Mouse (Mus musculus): ENCODE measurements at regions not wholly inside any gene's neighbourhood (a gene's known extent, or its start where the extent isn't known, plus 50 kb on each side); places are given as distances from the start of the nearest gene placed in this dataset.
"Not testable (repeated sequence)": the region's sequence is repeated elsewhere in the genome, so short reads cannot be mapped to it uniquely, and the experiment has no call there.

GRCm38 (mm10) chr2:78279382-78280056 is 333.3 kb upstream of the Cwc22 start:
- DNase-seq (ENCODE audit: low read depth, low spot score), result no peak

DNA sequence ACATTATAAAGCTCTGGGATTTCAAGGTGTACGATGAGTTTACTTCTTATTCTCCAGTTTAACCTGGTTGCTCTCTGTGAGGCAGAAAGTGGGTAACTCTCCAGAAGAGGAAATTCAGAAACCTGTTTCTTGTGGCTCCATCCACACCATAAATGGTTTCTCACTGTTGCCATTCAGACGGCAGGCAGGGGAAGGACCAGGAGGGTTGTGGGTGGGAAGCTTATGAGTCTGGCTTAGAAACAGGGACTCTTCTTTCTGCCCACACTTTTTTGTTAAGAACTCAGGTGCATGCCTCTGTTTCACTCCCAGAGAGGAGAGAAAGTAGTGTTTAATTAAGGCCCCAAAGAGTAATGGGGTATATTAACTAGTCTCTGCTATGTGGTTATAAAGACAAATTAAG is 332.5 kb upstream of the Cwc22 start:
- no peak for DNase-seq (ENCODE audit: low read depth, low spot score)

DNA sequence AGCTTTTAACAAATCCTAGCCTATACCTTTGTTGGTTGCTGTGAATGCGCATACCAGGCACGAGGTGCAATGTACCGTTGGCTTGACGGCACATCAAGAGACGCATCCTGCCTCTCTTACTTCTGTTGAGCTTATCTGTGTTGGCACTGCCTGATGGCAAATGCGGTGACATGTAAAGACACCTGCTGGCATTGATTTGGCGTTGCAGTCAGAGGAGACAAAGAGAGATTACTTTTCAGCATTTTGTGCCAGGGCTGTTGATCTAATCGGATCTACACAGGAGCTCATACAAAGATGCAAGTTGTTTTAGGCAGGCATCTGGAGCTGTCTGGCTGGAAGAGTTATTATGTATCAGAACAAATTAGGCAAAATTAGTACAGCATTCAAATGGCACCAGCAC is 331.5 kb upstream of the Cwc22 start:
- DNase-seq (ENCODE audit: low read depth, low spot score), result no peak

DNA sequence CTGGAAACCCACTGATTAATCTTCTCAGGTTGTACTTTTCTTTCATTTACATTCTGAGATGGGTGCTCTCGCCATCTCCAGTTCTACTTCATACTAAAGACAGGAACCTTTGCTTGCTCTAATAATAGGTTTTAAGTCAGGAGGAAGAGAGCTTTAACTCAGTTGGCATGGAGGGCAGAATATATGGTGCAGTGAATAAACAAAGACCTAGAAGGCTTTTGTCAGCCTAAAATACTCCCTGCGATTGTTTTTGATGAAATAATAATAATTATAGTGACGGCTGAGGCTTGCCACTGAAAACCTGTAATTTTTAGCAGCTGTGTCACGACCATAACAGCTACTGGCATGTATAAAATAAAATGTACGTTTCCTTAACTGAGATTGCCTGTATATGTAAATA is 327.9 kb upstream of the Cwc22 start:
- DNase-seq (ENCODE audit: low read depth, low spot score), result no peak

- no peak for DNase-seq (ENCODE audit: low read depth, low spot score)
Observed at GRCm38 (mm10) chr2:78268705-78269104, 322.5 kb upstream of the Cwc22 start.

DNA sequence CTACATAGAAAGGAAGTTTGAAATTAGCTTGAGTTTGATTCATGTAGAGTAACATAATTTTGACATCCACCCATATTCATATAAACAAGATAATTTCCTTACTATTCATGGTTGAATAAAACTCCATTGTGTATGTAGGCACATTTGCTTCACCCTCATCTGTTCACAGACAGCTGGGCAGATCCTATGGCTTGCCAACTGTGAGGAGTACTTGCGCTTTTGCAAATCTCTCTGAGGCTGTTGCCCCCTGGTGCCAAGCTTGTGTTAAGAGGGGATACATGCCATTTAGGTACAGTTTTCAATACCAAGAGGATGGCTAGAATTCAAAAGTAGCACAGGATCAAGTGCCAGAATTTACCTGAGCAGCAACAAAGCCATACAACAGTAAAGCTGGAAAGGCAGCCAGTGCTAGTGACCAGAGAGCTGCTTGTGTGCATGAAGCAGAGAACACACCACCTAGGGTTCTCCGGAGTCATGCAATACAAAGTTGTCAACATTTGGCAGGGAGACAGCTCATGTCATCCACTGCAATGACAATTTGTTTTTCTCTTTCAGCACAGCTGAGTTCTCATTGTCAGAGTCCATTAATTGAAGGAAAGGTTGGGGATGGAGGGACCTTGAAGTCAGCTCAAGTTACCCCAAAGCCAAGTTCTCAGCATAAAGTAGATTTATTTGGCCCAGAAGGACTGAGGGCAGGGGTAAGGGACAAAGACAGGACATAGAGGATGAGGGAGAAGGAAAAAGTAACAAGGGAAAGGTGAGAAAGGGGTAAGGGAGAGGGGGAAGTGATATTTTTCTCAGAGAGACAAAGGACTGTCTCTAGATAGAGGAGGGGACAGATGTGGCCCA is 321.6 kb upstream of the Cwc22 start:
- DNase-seq (ENCODE audit: low read depth, low spot score), result no peak

DNA sequence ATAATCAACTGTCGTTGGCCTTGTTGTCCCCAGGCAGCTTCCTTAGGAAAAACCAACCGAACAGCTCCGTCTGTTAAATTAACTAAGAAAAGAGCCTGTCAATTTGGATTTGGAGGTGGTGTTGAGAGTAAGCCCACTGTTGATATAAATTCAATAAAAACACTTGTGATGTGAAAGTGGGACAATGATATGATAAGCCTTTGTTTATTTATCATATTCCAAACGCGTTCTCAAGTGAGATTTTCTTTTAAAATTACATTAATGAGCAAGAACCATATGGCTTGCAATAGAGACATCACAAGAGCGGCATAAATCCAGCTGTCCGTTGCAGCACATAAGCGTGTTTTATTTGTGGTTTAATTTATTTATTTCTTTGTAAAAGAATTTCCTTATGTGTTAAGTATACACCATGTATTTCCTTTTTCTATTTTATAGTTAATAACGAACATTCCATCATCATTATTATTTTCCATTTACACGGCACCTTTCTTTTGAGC is 307.5 kb upstream of the Cwc22 start:
- no peak for DNase-seq (ENCODE audit: low read depth, low spot score)

DNA sequence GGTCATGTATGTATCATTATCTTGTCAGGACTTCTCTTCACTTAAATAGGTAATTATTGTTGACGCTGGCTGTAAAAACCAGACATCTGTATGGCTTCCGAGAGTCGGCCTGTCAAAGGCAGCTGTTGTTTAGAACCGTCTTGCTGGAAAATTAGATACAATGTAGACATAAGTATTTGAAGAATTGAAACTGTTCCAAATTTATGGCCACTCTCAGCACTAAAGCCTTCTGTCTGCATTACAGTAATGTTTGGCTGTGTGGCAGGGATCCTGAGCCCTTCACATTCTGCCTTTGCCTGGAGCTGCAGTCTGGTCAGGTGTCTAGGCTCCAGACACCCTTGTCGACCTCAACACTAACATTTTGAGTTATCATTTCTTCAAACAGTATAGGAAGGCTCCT is 300.2 kb upstream of the Cwc22 start:
- no peak for DNase-seq (ENCODE audit: low read depth, low spot score)

GRCm38 (mm10) chr2:78240299-78240698 is 294.1 kb upstream of the Cwc22 start:
- DNase-seq (ENCODE audit: low read depth, low spot score), result no peak

- DNase-seq (ENCODE audit: low read depth, low spot score), result not testable (repeated sequence)
Observed at GRCm38 (mm10) chr2:78225383-78226100, 279.4 kb upstream of the Cwc22 start.

DNA sequence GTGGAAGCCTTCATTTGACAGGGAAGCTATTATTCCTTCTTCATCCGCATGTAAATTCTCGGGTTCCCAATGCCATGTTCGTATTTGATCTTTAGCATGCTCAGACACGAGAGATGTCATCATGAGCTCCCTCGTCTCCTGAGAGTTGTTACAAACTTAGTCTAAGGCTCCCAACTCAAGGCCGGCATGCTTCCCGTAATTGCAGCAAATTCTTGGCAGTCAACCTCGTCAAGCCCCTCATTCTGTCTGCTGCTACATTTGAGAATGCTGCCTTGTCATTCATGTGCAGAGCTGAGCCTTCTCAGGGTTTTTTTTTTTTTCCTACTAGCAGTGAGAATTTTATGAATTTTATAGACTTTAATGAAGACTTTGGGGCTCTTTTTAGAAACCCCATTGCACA is 268.3 kb upstream of the Cwc22 start:
- DNase-seq (ENCODE audit: low read depth, low spot score), result no peak

DNA sequence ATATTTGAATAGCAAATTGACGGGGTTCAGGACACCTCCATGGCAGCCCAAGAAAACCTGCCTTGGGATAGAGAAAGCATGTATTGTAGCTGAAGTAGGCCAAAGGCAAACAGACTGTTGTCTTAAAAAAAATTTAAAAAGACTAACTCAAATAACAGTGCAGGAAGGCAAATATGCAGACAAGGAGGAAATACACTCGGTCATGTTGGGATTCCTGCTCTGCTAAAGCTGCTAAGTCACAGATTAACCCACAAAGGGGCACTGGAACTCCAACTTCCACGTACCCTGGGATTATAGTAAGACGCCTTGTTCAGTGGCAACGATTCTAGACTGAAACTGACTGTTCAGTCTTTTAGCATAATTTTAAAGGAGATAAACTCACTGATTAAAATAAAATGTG is 258.9 kb upstream of the Cwc22 start:
- DNase-seq (ENCODE audit: low read depth, low spot score), result no peak

DNA sequence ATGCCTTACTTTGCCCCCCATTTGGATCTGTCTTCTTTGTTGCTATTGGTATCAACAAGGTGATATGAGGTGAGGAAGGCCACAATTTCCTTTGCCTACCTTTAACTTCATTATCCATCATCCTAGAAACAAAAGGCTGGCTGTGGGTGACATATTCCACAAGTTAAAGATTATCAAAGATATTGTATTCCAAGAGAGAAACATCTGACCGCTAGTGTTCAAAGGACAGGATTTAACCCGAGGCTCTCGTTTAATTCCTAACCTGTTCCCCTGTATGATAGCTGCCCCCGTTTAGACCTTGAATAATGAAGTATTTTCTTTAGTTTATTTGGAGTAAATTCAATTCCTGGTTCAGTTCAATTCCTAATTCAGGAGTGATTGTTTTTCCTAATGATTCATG is 249.8 kb upstream of the Cwc22 start:
- no peak for DNase-seq (ENCODE audit: low read depth, low spot score)

GRCm38 (mm10) chr2:78189620-78190019 is 243.4 kb upstream of the Cwc22 start:
- DNase-seq (ENCODE audit: low read depth, low spot score), result no peak

GRCm38 (mm10) chr2:78184950-78185349 is 238.8 kb upstream of the Cwc22 start:
- no peak for DNase-seq (ENCODE audit: low read depth, low spot score)

DNA sequence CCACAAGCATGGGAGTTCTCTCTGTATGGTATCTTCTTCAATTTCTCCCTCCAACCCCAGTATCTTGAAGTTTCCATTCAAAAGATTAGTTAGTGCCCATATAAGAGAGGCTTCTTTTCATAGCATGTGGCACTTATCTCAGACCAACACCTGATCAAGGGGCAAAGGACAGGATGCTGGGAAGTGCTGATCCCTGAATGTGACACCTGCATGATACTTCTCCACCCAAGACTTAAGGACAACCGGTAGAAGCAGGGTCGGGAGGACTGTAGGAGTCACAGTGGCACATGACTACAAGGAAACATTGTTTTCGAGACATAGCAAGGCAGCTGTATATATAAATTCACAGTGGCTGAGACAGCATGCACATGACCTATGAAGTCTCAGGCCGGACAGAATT is 227.6 kb upstream of the Cwc22 start:
- DNase-seq (ENCODE audit: low read depth, low spot score), result no peak

GRCm38 (mm10) chr2:78172819-78173218 is 226.6 kb upstream of the Cwc22 start:
- no peak for DNase-seq (ENCODE audit: low read depth, low spot score)

- DNase-seq (ENCODE audit: low read depth, low spot score), result no peak
Observed at GRCm38 (mm10) chr2:78170162-78170747, 224.1 kb upstream of the Cwc22 start.

GRCm38 (mm10) chr2:78165429-78165828 is 219.3 kb upstream of the Cwc22 start:
- no peak for DNase-seq (ENCODE audit: low read depth, low spot score)

DNA sequence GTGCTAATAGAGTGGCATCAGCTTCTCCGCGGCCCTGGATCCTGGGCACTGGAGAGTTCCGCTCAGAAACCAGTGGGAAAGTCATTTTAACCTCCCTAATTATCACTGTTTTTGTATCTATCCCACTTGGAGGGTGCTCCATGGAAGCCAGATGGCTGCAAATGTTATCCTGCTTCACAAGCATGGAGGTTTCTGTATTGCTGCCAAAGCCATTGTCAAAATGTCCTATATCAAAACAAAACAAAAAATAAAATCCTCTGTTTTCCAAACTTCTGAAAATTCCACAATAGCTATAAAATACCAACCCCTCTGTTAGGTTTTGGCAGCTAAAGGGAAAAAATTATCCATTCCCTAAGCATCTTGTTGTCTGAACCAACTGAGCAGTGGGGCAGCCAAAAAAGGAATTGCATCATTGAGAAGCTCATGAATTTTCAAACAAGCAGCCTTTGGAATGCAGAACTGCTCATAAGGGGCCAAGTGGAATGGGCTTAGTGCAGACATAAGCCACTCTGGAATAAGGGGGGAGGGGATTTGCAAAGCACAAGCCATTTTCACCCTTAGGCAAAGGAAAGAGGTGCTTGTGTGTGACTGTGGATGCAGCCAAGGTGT is 213.8 kb upstream of the Cwc22 start:
- no peak for DNase-seq (ENCODE audit: low read depth, low spot score)

GRCm38 (mm10) chr2:78110335-78110734 is 164.2 kb upstream of the Cwc22 start:
- no peak for DNase-seq (ENCODE audit: low read depth, low spot score)

- DNase-seq (ENCODE audit: low read depth, low spot score), result no peak
Observed at GRCm38 (mm10) chr2:78095536-78095935, 149.4 kb upstream of the Cwc22 start.

All from c-Kit-negative CD71-positive TER-119-positive erythroid progenitor cells, embryonic 14.5 days (primary cell).